Mouse (Mus musculus) spleen, postnatal 36 days (tissue): ENCODE results near the gene Wfs1.

ENCODE experiments used
- DNase-seq, 2 experiments: peaks; one replicate each; pipeline ENCODE4 v3.0.0; 2022; ENCODE audit warnings: low spot score in 2 of 2, mixed read lengths in 1 of 2

The Wfs1 gene

GRCm38 (mm10) chr5:36933383-36933782 lies 55.6 kb downstream of the Wfs1 start:
- no peak for DNase-seq

- no peak for DNase-seq
Observed at GRCm38 (mm10) chr5:36929376-36929775, 59.6 kb downstream of the Wfs1 start.

DNA sequence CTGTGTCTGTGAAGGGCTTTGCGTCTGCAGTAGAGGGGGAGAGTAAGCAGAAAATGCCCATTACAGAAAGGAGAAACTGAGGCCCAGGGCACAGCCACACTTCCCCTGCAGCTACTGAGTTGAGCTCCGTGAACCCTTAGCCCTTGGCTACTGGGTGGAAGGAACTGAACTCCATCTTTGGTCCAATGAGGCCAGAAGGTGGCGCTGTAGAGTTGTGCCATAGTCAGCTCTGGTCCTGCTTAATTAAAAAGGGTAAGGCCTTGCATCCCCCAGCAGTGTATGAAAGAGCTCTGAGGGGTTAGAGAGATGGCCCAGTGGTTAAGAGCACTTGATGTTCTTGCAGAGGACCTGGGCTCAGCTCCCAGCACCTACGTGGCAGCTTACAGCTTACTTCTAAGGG lies 60.3 kb downstream of the Wfs1 start:
- no peak for DNase-seq

DNA sequence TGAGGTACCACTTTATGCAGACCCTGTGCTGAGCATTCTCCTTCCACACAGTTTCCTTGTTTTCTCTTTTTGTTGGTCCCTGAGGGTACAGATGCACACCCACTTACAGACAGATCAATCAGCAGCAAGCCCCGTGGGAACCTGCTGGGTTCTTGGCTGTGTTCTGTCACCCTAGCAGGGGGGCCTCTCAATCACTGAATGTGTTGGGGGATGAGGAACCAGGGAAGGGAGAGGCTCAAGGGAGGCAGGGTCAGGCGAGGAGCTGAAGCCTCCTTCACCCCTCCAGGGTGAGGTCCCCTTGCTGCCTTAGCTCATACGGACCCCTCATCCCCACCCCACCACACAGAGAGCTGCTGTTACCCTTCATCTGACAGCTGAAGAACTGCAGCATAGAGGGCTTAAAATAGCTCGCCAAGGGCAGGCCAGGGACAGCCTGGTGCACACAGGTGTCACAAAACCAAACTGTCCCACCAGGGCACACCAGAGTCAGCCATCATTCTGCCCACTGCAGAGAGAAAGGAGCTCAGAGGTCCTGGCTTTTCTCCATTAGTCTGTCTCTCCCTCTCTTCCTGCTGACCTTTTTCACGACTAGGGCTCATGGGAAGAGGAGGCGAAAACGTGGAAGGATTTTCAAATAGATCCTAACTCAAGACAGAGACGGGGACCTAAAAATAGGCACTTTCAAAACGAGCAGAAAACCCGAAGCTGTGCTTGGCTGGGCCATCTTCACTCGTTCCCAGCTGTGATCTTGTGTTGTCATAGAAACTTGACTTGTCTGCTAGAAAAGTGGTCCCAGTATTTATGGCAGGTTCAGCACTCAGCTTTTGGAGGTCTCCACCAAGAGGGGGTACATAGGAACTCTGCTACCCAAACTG lies 64.9 kb downstream of the Wfs1 start:
- no peak for DNase-seq

DNA sequence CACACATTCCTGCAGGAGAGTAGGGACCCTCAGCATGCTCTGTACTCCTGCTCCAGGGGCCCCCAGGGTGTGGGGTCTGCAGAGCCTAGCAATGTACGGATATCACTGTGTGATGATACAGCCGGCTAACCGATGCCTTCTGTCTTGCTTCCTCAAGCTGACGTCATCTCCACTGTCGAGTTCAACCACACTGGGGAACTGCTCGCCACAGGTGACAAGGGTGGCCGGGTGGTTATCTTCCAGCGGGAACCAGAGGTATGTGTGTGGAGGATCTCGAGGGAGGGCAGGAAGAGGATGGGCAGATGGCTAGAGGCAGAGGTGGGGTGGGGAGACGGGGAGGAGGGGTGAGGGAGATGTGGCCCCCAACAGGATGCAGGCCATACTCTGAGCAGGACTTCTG lies 66.2 kb downstream of the Wfs1 start:
- no peak for DNase-seq

- no peak for DNase-seq
Observed at GRCm38 (mm10) chr5:36921871-36922270, 67.1 kb downstream of the Wfs1 start.

GRCm38 (mm10) chr5:36920072-36920471 lies 68.9 kb downstream of the Wfs1 start:
- no peak for DNase-seq

DNA sequence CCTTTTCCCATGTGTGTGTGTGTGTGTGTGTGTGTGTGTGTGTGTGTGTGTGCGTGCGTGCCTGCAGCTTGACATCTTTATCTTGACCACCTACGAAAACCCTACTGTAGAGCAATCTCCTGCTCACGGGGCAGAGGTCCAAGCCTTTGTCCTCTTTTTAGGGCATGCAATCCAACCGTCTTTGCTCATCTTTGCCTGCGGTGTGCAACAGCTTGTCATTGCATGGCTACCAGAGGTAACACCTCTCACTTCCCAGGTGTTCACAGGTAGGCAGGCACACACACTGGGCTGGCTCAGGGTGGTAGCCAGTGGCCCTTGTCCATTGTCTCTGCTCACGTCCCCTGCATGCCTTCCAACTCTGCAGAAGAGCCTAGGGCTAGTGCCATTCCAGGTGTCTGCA lies 71.0 kb downstream of the Wfs1 start:
- no peak for DNase-seq

- DNase-seq, result no peak
Observed at GRCm38 (mm10) chr5:36917245-36917644, 71.8 kb downstream of the Wfs1 start.

- DNase-seq, result no peak
Observed at GRCm38 (mm10) chr5:36916581-36916980, 72.4 kb downstream of the Wfs1 start.
